7 mouse cellular contexts compared by ENCODE assay signal in the genomic region with DNA sequence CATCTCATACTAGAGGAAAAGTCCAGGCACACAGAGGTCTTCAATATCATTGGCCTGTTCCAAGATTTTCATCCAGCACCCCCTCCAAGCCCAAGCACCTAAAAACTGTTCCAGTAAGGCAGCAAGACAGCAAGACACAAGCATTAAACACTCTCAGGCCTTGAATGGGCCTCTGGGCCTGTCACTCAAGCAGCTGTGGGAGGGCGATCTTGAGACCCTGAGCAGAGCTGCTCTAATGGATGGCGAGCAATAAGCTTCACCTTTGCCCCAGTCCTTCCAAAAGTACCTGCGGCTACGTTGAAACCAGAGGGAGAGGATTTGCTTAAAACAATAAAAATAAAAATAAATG.
DNase-seq lines count a peak whose midpoint lies in the region; ATAC-seq and TF ChIP-seq lines count a peak whose summit lies in the region.

No protein-coding gene starts in this region.

- no peak for DNase-seq in neural tube, embryonic 11.5 days (ENCODE audit: low spot score)
- no peak for DNase-seq in neural tube, embryonic 10.5 days (ENCODE audit: extremely low spot score, low spot score)
- DNase-seq in embryonic facial prominence, embryonic 11.5 days (ENCODE audit: low spot score), result no peak
- DNase-seq in hindbrain, postnatal 0 days (ENCODE audit: low spot score), result no peak
- DNase-seq in midbrain, postnatal 0 days (ENCODE audit: low spot score), result peak; percentile 64
- no peak for DNase-seq in Muller cell, postnatal 12 days (ENCODE audit: inconsistent ontology term)
- DNase-seq in gastrocnemius, adult 8-10 months (ENCODE audit: low spot score in 2 of 2), result no peak

- H3K36me3 ChIP-seq in neural tube, embryonic 11.5 days (ENCODE audit: control insufficient read depth, insufficient read depth, low read length), result no peaks in the 10 kb centered on the region
- H3K36me3 ChIP-seq in embryonic facial prominence, embryonic 11.5 days (replicated peaks; ENCODE audit: control insufficient read depth, insufficient read depth, low read depth, low read length), result no peaks in the 10 kb centered on the region
- no peaks in the 10 kb centered on the region for H3K36me3 ChIP-seq in hindbrain, postnatal 0 days (ENCODE audit: insufficient read depth, low read length)
- H3K36me3 ChIP-seq in midbrain, postnatal 0 days (ENCODE audit: insufficient read depth, low read length), result no peaks in the 10 kb centered on the region

- H3K4me2 ChIP-seq in neural tube, embryonic 11.5 days (ENCODE audit: low read depth), result peak overlapping the region; percentile 68
- H3K4me2 ChIP-seq in embryonic facial prominence, embryonic 11.5 days (ENCODE audit: low read depth, low read length), result peak overlapping the region; percentile 63
- peak overlapping the region; percentile 65 for H3K4me2 ChIP-seq in hindbrain, postnatal 0 days (ENCODE audit: low read depth, low read length)
- peak overlapping the region; percentile 61 for H3K4me2 ChIP-seq in midbrain, postnatal 0 days (ENCODE audit: low read depth, low read length, poor library complexity, severe bottlenecking)

- H3K27me3 ChIP-seq in neural tube, embryonic 11.5 days (ENCODE audit: control insufficient read depth, insufficient read depth, low read length), result no peaks in the 10 kb centered on the region
- no peaks in the 10 kb centered on the region for H3K27me3 ChIP-seq in embryonic facial prominence, embryonic 11.5 days (ENCODE audit: control insufficient read depth, insufficient read depth, low read length)
- H3K27me3 ChIP-seq in hindbrain, postnatal 0 days (ENCODE audit: insufficient read depth, low read length), result no peaks in the 10 kb centered on the region
- no peaks in the 10 kb centered on the region for H3K27me3 ChIP-seq in midbrain, postnatal 0 days (ENCODE audit: insufficient read depth, low read length)

- peak; percentile 63 for ATAC-seq in neural tube, embryonic 11.5 days (ENCODE audit: insufficient read depth, low FRiP score, low TSS enrichment)
- peak; percentile 86 for ATAC-seq in embryonic facial prominence, embryonic 11.5 days (replicated peaks; ENCODE audit: insufficient number of reproducible peaks, low FRiP score, low TSS enrichment, low read depth)
- ATAC-seq in hindbrain, postnatal 0 days, result peak; percentile 74
- ATAC-seq in midbrain, postnatal 0 days (ENCODE audit: low FRiP score), result peak; percentile 70

- H3K9me3 ChIP-seq in neural tube, embryonic 11.5 days (ENCODE audit: control insufficient read depth, low read length), result no peaks in the 10 kb centered on the region
- no peaks in the 10 kb centered on the region for H3K9me3 ChIP-seq in embryonic facial prominence, embryonic 11.5 days (replicated peaks; ENCODE audit: control insufficient read depth, low read length)
- H3K9me3 ChIP-seq in hindbrain, postnatal 0 days (ENCODE audit: low read length), result no peaks in the 10 kb centered on the region
- H3K9me3 ChIP-seq in midbrain, postnatal 0 days (ENCODE audit: low read length), result no peaks in the 10 kb centered on the region

- TF ChIP-seq CTCF in hindbrain, postnatal 0 days (IDR thresholded peaks at IDR 0.05; ENCODE audit: low read depth), result no peak
- no peak for TF ChIP-seq CTCF in midbrain, postnatal 0 days (IDR thresholded peaks at IDR 0.05)

- 0 out of 2 replicates have a peak, but pooled peaks cover 3% of the 10 kb centered on the region for H3K4me1 ChIP-seq in neural tube, embryonic 11.5 days (ENCODE audit: control insufficient read depth, insufficient read depth, low read length)
- no peaks in the 10 kb centered on the region for H3K4me1 ChIP-seq in embryonic facial prominence, embryonic 11.5 days (ENCODE audit: control insufficient read depth, insufficient read depth, low read length)
- H3K4me1 ChIP-seq in hindbrain, postnatal 0 days (ENCODE audit: insufficient read depth, low read length), result no peaks in the 10 kb centered on the region; the same call in 1 of the 2 replicates
- H3K4me1 ChIP-seq in midbrain, postnatal 0 days (ENCODE audit: insufficient read depth, low read length), result no peaks in the 10 kb centered on the region

- H3K4me3 ChIP-seq in neural tube, embryonic 11.5 days (ENCODE audit: low read depth, low read length), result peak overlapping the region; percentile 54
- peak overlapping the region; percentile 58 for H3K4me3 ChIP-seq in embryonic facial prominence, embryonic 11.5 days (ENCODE audit: low read depth, low read length)
- peak overlapping the region; percentile 64 for H3K4me3 ChIP-seq in hindbrain, postnatal 0 days (ENCODE audit: low read length)
- H3K4me3 ChIP-seq in midbrain, postnatal 0 days (ENCODE audit: low read depth, low read length), result peak overlapping the region; percentile 53

- peak overlapping the region; percentile 74 for H3K9ac ChIP-seq in neural tube, embryonic 11.5 days (ENCODE audit: low read length)
- peak overlapping the region; percentile 51 for H3K9ac ChIP-seq in embryonic facial prominence, embryonic 11.5 days (replicated peaks; ENCODE audit: low read length)
- peak overlapping the region; percentile 72 for H3K9ac ChIP-seq in hindbrain, postnatal 0 days (replicated peaks; ENCODE audit: low read length)
- H3K9ac ChIP-seq in midbrain, postnatal 0 days (replicated peaks; ENCODE audit: low read length, poor library complexity, severe bottlenecking), result peak overlapping the region; percentile 70

- WGBS in neural tube, embryonic 11.5 days, result under 1% methylated on average over 4 of the region's 4 CpGs
- WGBS in embryonic facial prominence, embryonic 11.5 days, result 0% methylated on average over 4 of the region's 4 CpGs
- WGBS in hindbrain, postnatal 0 days, result 0% methylated on average over 4 of the region's 4 CpGs
- WGBS in midbrain, postnatal 0 days, result 0% methylated on average over 4 of the region's 4 CpGs

- peak overlapping the region; percentile 89 for H3K27ac ChIP-seq in neural tube, embryonic 11.5 days (ENCODE audit: low read depth, low read length)
- 0 out of 2 replicates have a peak overlapping the region, but pooled peaks have one; percentile 11 for H3K27ac ChIP-seq in embryonic facial prominence, embryonic 11.5 days (replicated peaks; ENCODE audit: low read depth, low read length)
- peak overlapping the region; percentile 93 for H3K27ac ChIP-seq in hindbrain, postnatal 0 days
- peak overlapping the region; percentile 88 for H3K27ac ChIP-seq in midbrain, postnatal 0 days (ENCODE audit: low read depth, low read length)

Comparison
In these comparisons a context has a peak if more than half of its experiments do, and no peak if none do; other contexts are left out.
1. H3K27ac ChIP-seq: peak in every context shown above with its lines; median percentile 93 in hindbrain, postnatal 0 days; 89 in neural tube, embryonic 11.5 days; 88 in midbrain, postnatal 0 days; 11 in embryonic facial prominence, embryonic 11.5 days.